Mouse (Mus musculus) heart, embryonic 14.5 days (tissue): ENCODE data around the gene Syne3. TPM values are rescaled to one million over a fixed set of nuclear protein-coding genes. Genes with fewer than 3 reads are reported as not detected.

Experiments
- ATAC-seq: fragments of 200-750 bp; cut with Nextera tagmentation; 2 replicates; pipeline ENCODE4 v1.8.0; 2017; ENCODE audit warnings: low read depth, moderate TSS enrichment; ENCODE audit not compliant: insufficient number of reproducible peaks, insufficient read depth, low FRiP score
- H3K27ac ChIP-seq, 2 experiments: fragments of 200-500 bp in 1 of 2; fragments of 300-500 bp in 1 of 2; sonication (generic) in 1 of 2; replicated peaks in 1 of 2; 2 replicates each; pipeline ENCODE4 v1.5.1; 2012 to 2014; ENCODE audit warnings: low read depth in 2 of 2, low read length in 2 of 2, control low read depth in 1 of 2, mild to moderate bottlenecking in 1 of 2, mixed read lengths in 1 of 2; ENCODE audit not compliant: control insufficient read depth in 1 of 2, insufficient read depth in 1 of 2
- H3K27me3 ChIP-seq: fragments of 300-500 bp; sonication (generic); 2 replicates; pipeline ENCODE4 v1.6.1; 2014; ENCODE audit warnings: mild to moderate bottlenecking, low read length, control low read depth; ENCODE audit not compliant: control insufficient read depth, insufficient read depth
- H3K36me3 ChIP-seq: fragments of 300-500 bp; sonication (generic); 2 replicates; pipeline ENCODE4 v1.6.1; 2014; ENCODE audit warnings: mild to moderate bottlenecking, control low read depth, low read length, mixed read lengths; ENCODE audit not compliant: control insufficient read depth, insufficient read depth
- H3K4me1 ChIP-seq, 2 experiments: fragments of 200-500 bp in 1 of 2; fragments of 300-500 bp in 1 of 2; sonication (generic) in 1 of 2; 2 replicates each; pipeline ENCODE4 v1.6.1; 2012 to 2014; ENCODE audit warnings: low read length in 2 of 2, control low read depth in 1 of 2, mixed read lengths in 1 of 2; ENCODE audit not compliant: control insufficient read depth in 2 of 2, insufficient read depth in 2 of 2
- H3K4me2 ChIP-seq: fragments of 300-500 bp; sonication (generic); 2 replicates; pipeline ENCODE4 v1.6.1; 2014; ENCODE audit warnings: mild to moderate bottlenecking, low read length
- H3K4me3 ChIP-seq, 2 experiments: fragments of 200-500 bp in 1 of 2; fragments of 300-500 bp in 1 of 2; sonication (generic) in 1 of 2; 2 replicates each; pipeline ENCODE4 v1.5.1; 2012 to 2014; ENCODE audit warnings: low read length in 2 of 2, mild to moderate bottlenecking in 2 of 2, control low read depth in 1 of 2, low read depth in 1 of 2, moderate library complexity in 1 of 2; ENCODE audit not compliant: control insufficient read depth in 1 of 2, insufficient read depth in 1 of 2
- H3K9ac ChIP-seq: fragments of 300-500 bp; sonication (generic); 2 replicates; pipeline ENCODE4 v1.6.1; 2014; ENCODE audit warnings: mild to moderate bottlenecking, low read length
- H3K9me3 ChIP-seq: fragments of 300-500 bp; sonication (generic); 2 replicates; pipeline ENCODE4 v1.6.1; 2016; ENCODE audit warnings: low read length, control low read depth; ENCODE audit not compliant: control insufficient read depth
- WGBS: fragments of 180-500 bp; shearing (Covaris S2); extraction: QIAGEN DNeasy Blood & Tissue Kit; methylation state at CpG from one replicate; pipeline ENCODE4 v1.1.7; 2014; 5-methylcytosine and 5-hydroxymethylcytosine counted together
- polyA plus RNA-seq: library from polyadenylated mRNA; unstranded; fragments of >200 nt; fragmentation: Nextera tagmentation; extraction: Ambion mirVana; gene quantifications from 2 replicates; pipeline ENCODE4 v1.2.1, GENCODE M21; 2014

The Syne3 gene
- polyA plus RNA-seq, 1 experiment from 2014 or later = 0.93 TPM

DNA sequence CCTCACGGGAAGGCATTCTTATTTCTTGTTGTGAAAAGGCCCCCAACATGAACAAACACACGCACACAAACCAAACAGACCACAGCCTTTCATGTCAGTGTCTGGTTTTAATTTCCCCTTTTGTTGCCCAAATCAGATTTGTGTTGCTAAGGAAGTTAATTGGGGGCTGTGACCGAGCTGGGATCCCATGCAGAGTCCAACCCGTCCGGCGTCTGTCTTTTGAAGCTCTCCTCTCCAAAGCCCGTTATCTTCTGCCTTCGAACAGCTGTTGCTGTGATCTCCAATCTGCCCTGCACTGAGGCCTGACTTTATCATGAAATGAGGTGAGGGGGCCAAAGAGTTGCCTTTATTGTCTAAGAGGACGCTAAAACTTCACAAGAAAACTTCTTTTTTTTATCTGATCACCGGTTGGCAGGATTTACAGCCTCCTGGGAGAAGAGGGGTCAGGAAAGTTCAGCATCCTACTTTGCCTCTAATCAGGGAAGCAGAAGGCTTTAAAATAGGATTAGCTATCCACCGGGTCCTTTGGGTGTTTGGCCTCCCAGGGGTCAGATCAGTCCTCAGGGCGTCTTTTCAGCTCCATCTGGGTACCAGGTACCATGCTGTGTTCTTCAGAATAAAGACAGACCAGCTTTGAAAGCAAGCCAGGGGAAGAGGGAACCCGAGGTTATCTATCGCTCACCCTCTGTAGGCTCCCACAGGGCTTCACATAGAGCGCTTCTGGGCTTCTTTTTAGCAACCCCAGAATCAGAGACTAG, 101.4 kb downstream of the Syne3 start:
- Histone ChIP-seq H3K9ac (no peak overlapping the region), H3K4me3 (no peak overlapping the region), H3K36me3 (no peaks in the 10 kb centered on the region), H3K27ac (no peak overlapping the region), H3K4me1 (peaks cover 10 to 11% of the 10 kb centered on the region in 2 experiments), H3K4me2 (no peak overlapping the region), H3K9me3 (no peaks in the 10 kb centered on the region), H3K27me3 (0 out of 2 replicates have a peak, but pooled peaks cover 2% of the 10 kb centered on the region)
- WGBS = 12% methylated on average over 15 of the region's 15 CpGs
- ATAC-seq = no peak

DNA sequence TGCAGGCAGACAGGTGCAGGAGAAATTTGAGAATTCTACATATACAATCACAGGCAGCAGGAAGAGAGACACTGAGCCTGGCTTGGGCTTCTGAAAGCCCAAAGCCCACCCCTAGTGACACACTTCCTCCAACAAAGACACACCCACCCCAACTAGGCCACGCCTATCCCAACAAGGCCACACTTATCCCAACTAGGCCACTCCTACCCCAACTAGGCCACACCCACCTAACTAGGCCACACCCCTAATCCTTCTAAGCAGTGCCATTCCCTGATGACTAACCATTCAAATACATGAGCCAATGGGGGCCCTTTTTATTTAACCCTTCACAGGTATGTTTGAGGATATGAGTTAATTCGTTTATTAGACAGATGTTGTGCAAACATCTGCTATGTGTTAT, 102.5 kb downstream of the Syne3 start:
- no peaks in the 10 kb centered on the region for H3K36me3 ChIP-seq
- no peak for ATAC-seq
- H3K4me2 ChIP-seq = no peak overlapping the region
- no peak overlapping the region for H3K9ac ChIP-seq
- H3K27me3 ChIP-seq = 0 out of 2 replicates have a peak, but pooled peaks cover 2% of the 10 kb centered on the region
- no peaks in the 10 kb centered on the region for H3K9me3 ChIP-seq
- no peak overlapping the region for H3K27ac ChIP-seq
- H3K4me1 ChIP-seq = peaks cover 2 to 8% of the 10 kb centered on the region in 2 experiments
- no peak overlapping the region for H3K4me3 ChIP-seq
- WGBS = 98% methylated on average over 2 of the region's 2 CpGs

DNA sequence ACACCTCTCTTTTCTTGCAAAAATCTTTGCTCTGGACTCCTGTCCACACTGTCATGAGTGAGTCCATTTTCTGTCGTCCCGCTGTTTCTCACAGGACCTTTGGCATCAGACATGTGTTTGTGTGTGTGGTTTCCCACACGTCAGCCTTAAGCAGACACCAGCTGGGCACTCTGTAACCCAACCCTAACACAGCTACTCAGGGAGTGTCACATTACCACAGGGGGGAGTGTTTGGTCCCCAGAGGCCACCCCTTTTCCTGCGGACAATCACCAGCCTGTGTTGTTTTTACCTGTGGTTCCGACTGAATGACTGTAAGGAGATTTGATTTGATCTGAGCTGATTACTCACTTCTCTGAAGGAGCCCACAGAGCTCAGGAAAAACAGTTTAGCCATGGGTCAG, 105.5 kb downstream of the Syne3 start:
- Histone ChIP-seq H3K4me3 (no peak overlapping the region), H3K9me3 (no peaks in the 10 kb centered on the region), H3K27me3 (0 out of 2 replicates have a peak, but pooled peaks cover 2% of the 10 kb centered on the region), H3K27ac (no peak overlapping the region), H3K4me2 (no peak overlapping the region), H3K4me1 (peaks cover 5 to 14% of the 10 kb centered on the region in 2 experiments), H3K9ac (no peak overlapping the region), H3K36me3 (no peaks in the 10 kb centered on the region)
- ATAC-seq = no peak
- WGBS = 17% methylated on average over 5 of the region's 5 CpGs

DNA sequence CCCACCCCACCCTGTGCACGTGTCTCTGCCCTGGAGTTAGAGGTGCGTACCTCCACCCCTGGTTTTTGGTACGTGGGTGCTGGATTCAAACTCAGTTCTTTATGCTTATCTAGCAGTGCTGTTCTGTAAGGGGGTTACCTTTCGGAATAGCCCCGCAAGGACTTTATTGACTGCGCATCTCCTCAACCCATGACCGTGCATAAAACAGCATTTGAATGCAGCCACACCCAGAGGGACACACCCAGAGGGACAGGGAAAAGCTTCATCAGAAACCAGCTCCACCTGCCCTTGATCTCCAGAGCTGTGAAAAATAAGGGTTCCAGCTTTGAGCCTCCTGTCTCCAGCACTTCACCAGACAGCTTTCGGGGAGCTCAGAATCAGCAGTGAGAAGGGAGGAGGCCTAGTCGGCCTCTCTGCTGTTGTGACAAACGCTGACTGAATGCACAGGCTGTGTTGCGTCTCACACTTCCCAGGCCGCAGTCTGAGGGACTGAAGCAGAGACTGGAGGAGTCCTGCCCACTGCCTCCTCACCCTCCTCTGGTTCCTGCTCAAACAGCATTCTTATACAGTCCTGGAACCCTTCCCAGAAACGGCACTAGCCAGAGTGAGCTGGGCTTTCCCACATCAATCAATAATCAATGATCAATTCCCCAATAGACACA, 107.1 kb downstream of the Syne3 start:
- WGBS = 67% methylated on average over 13 of the region's 13 CpGs
- no peak overlapping the region for H3K4me3 ChIP-seq
- H3K4me1 ChIP-seq = peaks cover 5 to 6% of the 10 kb centered on the region in 2 experiments; a peak in 3 of 4 replicates
- H3K36me3 ChIP-seq = no peaks in the 10 kb centered on the region
- H3K27me3 ChIP-seq = no peaks in the 10 kb centered on the region
- no peak overlapping the region for H3K27ac ChIP-seq
- no peaks in the 10 kb centered on the region for H3K9me3 ChIP-seq
- ATAC-seq = no peak
- no peak overlapping the region for H3K9ac ChIP-seq
- no peak overlapping the region for H3K4me2 ChIP-seq

DNA sequence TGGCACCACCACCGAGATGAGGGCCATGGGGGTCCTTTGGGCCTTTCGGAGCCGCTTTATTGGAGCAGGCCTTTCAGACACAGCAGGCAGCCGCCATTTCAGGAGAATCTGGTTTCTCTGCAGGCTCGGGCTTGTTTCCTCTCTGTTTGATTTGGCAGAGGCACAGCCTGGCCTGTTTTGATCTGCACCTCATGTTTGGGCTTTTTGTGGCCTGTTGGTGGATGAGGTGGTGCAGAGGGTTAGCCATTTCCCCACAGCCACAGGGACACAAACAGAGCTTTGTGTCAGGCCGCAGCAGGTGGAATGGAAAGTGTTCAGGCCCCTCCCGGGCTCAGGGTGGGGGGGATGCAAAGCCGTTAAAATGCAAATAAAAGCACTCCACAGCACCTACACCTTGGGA, 108.3 kb downstream of the Syne3 start:
- Histone ChIP-seq H3K4me2 (no peak overlapping the region), H3K36me3 (no peaks in the 10 kb centered on the region), H3K9me3 (no peaks in the 10 kb centered on the region), H3K9ac (no peak overlapping the region), H3K4me3 (no peak overlapping the region), H3K27me3 (no peaks in the 10 kb centered on the region), H3K27ac (no peak overlapping the region), H3K4me1 (peaks cover 11 to 12% of the 10 kb centered on the region in 2 experiments)
- 56% methylated on average over 8 of the region's 8 CpGs for WGBS
- ATAC-seq = no peak

DNA sequence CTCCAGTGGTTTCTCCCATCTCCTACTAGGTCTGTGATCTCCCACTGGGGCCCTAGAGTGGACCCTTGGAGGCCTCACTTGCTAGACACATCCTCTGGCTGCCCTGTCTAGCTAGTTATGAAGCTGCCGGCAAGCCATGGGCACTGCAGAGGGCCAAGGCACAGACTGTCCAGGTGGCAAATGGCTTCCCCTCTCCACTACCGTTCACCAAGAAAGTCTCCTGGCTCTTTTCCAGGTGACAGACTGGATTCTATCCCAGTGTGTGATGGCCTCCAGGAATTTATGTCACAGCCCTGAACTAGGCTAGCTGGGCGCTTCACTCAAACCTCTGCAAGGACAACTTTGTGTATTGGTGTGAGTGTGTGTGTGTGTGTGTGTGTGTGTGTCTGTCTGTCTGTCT, 109.8 kb downstream of the Syne3 start:
- no peaks in the 10 kb centered on the region for H3K9me3 ChIP-seq
- peaks cover 11 to 12% of the 10 kb centered on the region in 2 experiments for H3K4me1 ChIP-seq
- no peaks in the 10 kb centered on the region for H3K27me3 ChIP-seq
- WGBS = 49% methylated on average over 3 of the region's 3 CpGs
- no peak overlapping the region for H3K4me2 ChIP-seq
- H3K27ac ChIP-seq = no peak overlapping the region
- no peaks in the 10 kb centered on the region for H3K36me3 ChIP-seq
- H3K9ac ChIP-seq = no peak overlapping the region
- no peak overlapping the region for H3K4me3 ChIP-seq
- no peak for ATAC-seq

DNA sequence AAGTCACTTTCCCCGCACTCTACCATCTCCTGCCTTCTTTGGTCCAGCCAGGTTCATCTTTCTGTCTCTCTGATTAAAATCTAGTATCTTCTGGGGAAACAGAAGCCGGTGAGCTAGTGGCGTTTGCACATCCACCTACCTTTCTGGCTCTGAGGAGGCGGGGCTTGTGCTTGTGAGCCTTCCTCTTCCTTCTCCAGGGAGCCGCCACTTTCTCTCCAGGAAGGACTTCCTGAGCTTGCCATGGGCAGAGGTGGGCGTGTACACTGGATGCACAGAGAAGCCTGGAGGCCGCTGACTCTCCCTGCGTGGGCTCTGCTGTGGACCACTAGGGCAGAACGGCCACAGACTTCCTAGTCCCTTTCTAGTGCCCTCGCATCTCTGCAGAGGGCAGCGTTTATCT, 110.4 kb downstream of the Syne3 start:
- peaks cover 11 to 12% of the 10 kb centered on the region in 2 experiments for H3K4me1 ChIP-seq
- WGBS = 48% methylated on average over 11 of the region's 11 CpGs
- no peaks in the 10 kb centered on the region for H3K9me3 ChIP-seq
- H3K36me3 ChIP-seq = no peaks in the 10 kb centered on the region
- no peak overlapping the region for H3K4me2 ChIP-seq
- no peak overlapping the region for H3K4me3 ChIP-seq
- H3K27ac ChIP-seq = no peak overlapping the region
- no peak overlapping the region for H3K9ac ChIP-seq
- ATAC-seq = no peak
- H3K27me3 ChIP-seq = no peaks in the 10 kb centered on the region
